8 mouse cellular contexts compared by ENCODE assay signal in the genomic region with DNA sequence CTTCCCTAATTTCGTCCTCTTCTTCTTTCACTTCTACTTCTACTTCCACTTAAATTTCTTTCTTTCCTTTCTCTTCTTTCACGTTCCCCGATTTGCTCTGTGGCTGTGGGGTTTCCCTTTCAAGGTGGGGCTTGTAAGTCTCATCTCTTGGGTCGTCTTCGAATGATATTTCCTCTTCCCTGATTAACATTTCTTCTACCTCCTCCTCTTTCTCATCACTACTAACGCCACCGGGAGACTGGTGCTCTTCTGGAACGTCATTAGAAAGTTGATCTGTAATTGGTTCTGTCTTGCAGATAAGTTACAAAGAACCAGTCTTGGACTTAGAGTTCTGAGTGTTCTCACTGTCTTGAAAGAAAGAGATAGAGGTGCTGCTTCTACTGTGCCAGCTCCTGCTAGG. TPM values are rescaled to one million over a fixed set of nuclear protein-coding genes. Genes with fewer than 3 reads are reported as not detected.
DNase-seq lines count a peak whose midpoint lies in the region; ATAC-seq lines count a peak whose summit lies in the region.

No protein-coding gene starts in this region.

- no peak overlapping the region; the same call in 1 of the 2 replicates for H3K9ac ChIP-seq in heart, embryonic 12.5 days
- H3K9ac ChIP-seq in hindbrain, embryonic 15.5 days: 0 out of 2 replicates have a peak overlapping the region, but pooled peaks have one; percentile 44
- H3K9ac ChIP-seq in midbrain, embryonic 12.5 days (replicated peaks): 0 out of 2 replicates have a peak overlapping the region, but pooled peaks have one; percentile 6

- peak overlapping the region; percentile 98 for H3K4me2 ChIP-seq in heart, embryonic 12.5 days
- peak overlapping the region; percentile 99 for H3K4me2 ChIP-seq in hindbrain, embryonic 15.5 days
- peak overlapping the region; percentile 88 for H3K4me2 ChIP-seq in midbrain, embryonic 12.5 days (replicated peaks)

- H3K36me3 ChIP-seq in heart, embryonic 12.5 days: no peaks in the 10 kb centered on the region
- H3K36me3 ChIP-seq in hindbrain, embryonic 15.5 days: no peaks in the 10 kb centered on the region
- no peaks in the 10 kb centered on the region for H3K36me3 ChIP-seq in midbrain, embryonic 12.5 days

- peak overlapping the region; percentile 61 for H3K4me3 ChIP-seq in heart, embryonic 12.5 days
- peak overlapping the region; percentile 53 for H3K4me3 ChIP-seq in hindbrain, embryonic 15.5 days
- peak overlapping the region; percentile 53 for H3K4me3 ChIP-seq in midbrain, embryonic 12.5 days

- peaks cover 24% of the 10 kb centered on the region for H3K27me3 ChIP-seq in heart, embryonic 12.5 days (replicated peaks)
- H3K27me3 ChIP-seq in hindbrain, embryonic 15.5 days: peaks cover 13% of the 10 kb centered on the region; the same call in 1 of the 2 replicates
- H3K27me3 ChIP-seq in midbrain, embryonic 12.5 days: peaks cover 13% of the 10 kb centered on the region

- H3K9me3 ChIP-seq in heart, embryonic 12.5 days (replicated peaks): peaks cover 6% of the 10 kb centered on the region
- H3K9me3 ChIP-seq in hindbrain, embryonic 15.5 days: no peaks in the 10 kb centered on the region
- H3K9me3 ChIP-seq in midbrain, embryonic 12.5 days: no peaks in the 10 kb centered on the region

- WGBS in heart, embryonic 12.5 days: 18% methylated on average over 8 of the region's 8 CpGs
- WGBS in hindbrain, embryonic 15.5 days: 17% methylated on average over 8 of the region's 8 CpGs
- 18% methylated on average over 8 of the region's 8 CpGs for WGBS in midbrain, embryonic 12.5 days

- H3K4me1 ChIP-seq in heart, embryonic 12.5 days (replicated peaks): peaks cover 3% of the 10 kb centered on the region; the same call in 1 of the 2 replicates
- peaks cover 11% of the 10 kb centered on the region; the same call in 1 of the 2 replicates for H3K4me1 ChIP-seq in hindbrain, embryonic 15.5 days (replicated peaks)
- H3K4me1 ChIP-seq in midbrain, embryonic 12.5 days: no peaks in the 10 kb centered on the region

- no peak for ATAC-seq in heart, embryonic 12.5 days (ENCODE audit: insufficient number of reproducible peaks, low FRiP score)
- ATAC-seq in activated CD4-positive, CD25-positive, alpha-beta regulatory T cell, adult 4 months: peak; percentile 79
- no peak for ATAC-seq in hindbrain, embryonic 15.5 days (ENCODE audit: low FRiP score, low read depth)
- no peak for ATAC-seq in midbrain, embryonic 12.5 days (ENCODE audit: low FRiP score, low read depth)

- H3K27ac ChIP-seq in heart, embryonic 12.5 days (ENCODE audit: poor library complexity, severe bottlenecking): no peak overlapping the region
- H3K27ac ChIP-seq in hindbrain, embryonic 15.5 days (replicated peaks): no peak overlapping the region
- no peak overlapping the region for H3K27ac ChIP-seq in midbrain, embryonic 12.5 days (replicated peaks)

- DNase-seq in heart, adult 11 months: no peak
- DNase-seq in gastrocnemius, adult 18-20 months (ENCODE audit: low spot score): no peak
- no peak for DNase-seq in spleen, postnatal 10 days (ENCODE audit: low spot score in 2 of 2)
- DNase-seq in cerebellum, postnatal 36 days: no peak

RNA-seq across cellular contexts. Expression of a gene that starts 8.8 kb away (rescaled TPM):
- polyA plus RNA-seq in heart, embryonic 12.5 days (2016; fragmentation: Nextera tagmentation; extraction: Ambion mirVana): 31.1 and 32.6 TPM in 2 replicates
- polyA plus RNA-seq in activated CD4-positive, CD25-positive, alpha-beta regulatory T cell, adult 4 months (2017; shearing (Covaris generic)): 10 to 100 TPM; 17.2 to 34.8 TPM
- 58.2 TPM in 2 replicates for polyA plus RNA-seq in hindbrain, embryonic 15.5 days (2015; fragmentation: Nextera tagmentation; extraction: Ambion mirVana)
- polyA plus RNA-seq in midbrain, embryonic 12.5 days (2016; fragmentation: Nextera tagmentation; extraction: Ambion mirVana): 61.5 and 61.7 TPM in 2 replicates
- 10 to 100 TPM; 13.8 to 19.2 TPM for total RNA-seq in gastrocnemius, adult 18-20 months (2021)

RNA-seq across cellular contexts. Expression of a gene that starts 28.2 kb away (rescaled TPM):
- polyA plus RNA-seq in heart, embryonic 12.5 days (2016; fragmentation: Nextera tagmentation; extraction: Ambion mirVana): 1.6 TPM in 2 replicates
- 1 to 10 TPM; 4.7 to 6.5 TPM for polyA plus RNA-seq in activated CD4-positive, CD25-positive, alpha-beta regulatory T cell, adult 4 months (2017; shearing (Covaris generic))
- 1.4 and 2.3 TPM in 2 replicates for polyA plus RNA-seq in hindbrain, embryonic 15.5 days (2015; fragmentation: Nextera tagmentation; extraction: Ambion mirVana)
- polyA plus RNA-seq in midbrain, embryonic 12.5 days (2016; fragmentation: Nextera tagmentation; extraction: Ambion mirVana): 3.8 and 4.2 TPM in 2 replicates
- total RNA-seq in gastrocnemius, adult 18-20 months (2021): 1 to 10 TPM; 2.2 to 3.0 TPM

RNA-seq across cellular contexts. Expression of a gene that starts 36.3 kb away (rescaled TPM):
- 26.6 and 29.2 TPM in 2 replicates for polyA plus RNA-seq in heart, embryonic 12.5 days (2016; fragmentation: Nextera tagmentation; extraction: Ambion mirVana)
- polyA plus RNA-seq in activated CD4-positive, CD25-positive, alpha-beta regulatory T cell, adult 4 months (2017; shearing (Covaris generic)): 10 to 100 TPM; 43.5 to 57.4 TPM
- 53.5 and 59.6 TPM in 2 replicates for polyA plus RNA-seq in hindbrain, embryonic 15.5 days (2015; fragmentation: Nextera tagmentation; extraction: Ambion mirVana)
- polyA plus RNA-seq in midbrain, embryonic 12.5 days (2016; fragmentation: Nextera tagmentation; extraction: Ambion mirVana): 64.6 and 66.4 TPM in 2 replicates
- 1 to 10 TPM; 6.7 to 7.0 TPM for total RNA-seq in gastrocnemius, adult 18-20 months (2021)

RNA-seq across cellular contexts. Expression of a gene that starts 36.4 kb away (rescaled TPM):
- 199 and 201 TPM in 2 replicates for polyA plus RNA-seq in heart, embryonic 12.5 days (2016; fragmentation: Nextera tagmentation; extraction: Ambion mirVana)
- 100 to 1,000 TPM; 384 to 432 TPM for polyA plus RNA-seq in activated CD4-positive, CD25-positive, alpha-beta regulatory T cell, adult 4 months (2017; shearing (Covaris generic))
- polyA plus RNA-seq in hindbrain, embryonic 15.5 days (2015; fragmentation: Nextera tagmentation; extraction: Ambion mirVana): 229 and 241 TPM in 2 replicates
- 233 and 244 TPM in 2 replicates for polyA plus RNA-seq in midbrain, embryonic 12.5 days (2016; fragmentation: Nextera tagmentation; extraction: Ambion mirVana)
- total RNA-seq in gastrocnemius, adult 18-20 months (2021): 100 to 1,000 TPM; 105 to 115 TPM
